Mouse (Mus musculus): Measurements from ENCODE around the gene Pola2. TPM values are rescaled to one million over a fixed set of nuclear protein-coding genes. Genes with fewer than 3 reads are reported as not detected.
A peak's percentile ranks its signal among the peaks of the same experiment; 100 is the strongest.

Pola2 gene
- total and polyA plus RNA-seq, 2 experiments from 2014 or later, result 16.7 to 21.6 TPM

- Histone ChIP-seq H3K4me3 (ENCODE audit: low read depth, low read length) (no peak overlapping the region), H3K36me3 (ENCODE audit: insufficient read depth, low read length) (no peaks in the 10 kb centered on the region), H3K4me2 (ENCODE audit: low read depth, low read length, poor library complexity, severe bottlenecking) (no peak overlapping the region), H3K4me1 (ENCODE audit: insufficient read depth, low read length) (peaks cover 5% of the 10 kb centered on the region; the same call in 1 of the 2 replicates), H3K27me3 (ENCODE audit: insufficient read depth, low read length) (no peaks in the 10 kb centered on the region), H3K27ac (ENCODE audit: low read depth, low read length) (no peak overlapping the region), H3K9ac (replicated peaks; ENCODE audit: low read length, poor library complexity, severe bottlenecking) (no peak overlapping the region), H3K9me3 (ENCODE audit: low read length) (no peaks in the 10 kb centered on the region)
- 71% methylated on average over 5 of the region's 5 CpGs for WGBS
- TF ChIP-seq CTCF (IDR thresholded peaks at IDR 0.05), result no peak
- no peak for DNase-seq (ENCODE audit: low spot score)
- ATAC-seq (ENCODE audit: low FRiP score), result no peak
Measured at GRCm38 (mm10) chr19:5939715-5940114, 24.3 kb downstream of the Pola2 start.

DNA sequence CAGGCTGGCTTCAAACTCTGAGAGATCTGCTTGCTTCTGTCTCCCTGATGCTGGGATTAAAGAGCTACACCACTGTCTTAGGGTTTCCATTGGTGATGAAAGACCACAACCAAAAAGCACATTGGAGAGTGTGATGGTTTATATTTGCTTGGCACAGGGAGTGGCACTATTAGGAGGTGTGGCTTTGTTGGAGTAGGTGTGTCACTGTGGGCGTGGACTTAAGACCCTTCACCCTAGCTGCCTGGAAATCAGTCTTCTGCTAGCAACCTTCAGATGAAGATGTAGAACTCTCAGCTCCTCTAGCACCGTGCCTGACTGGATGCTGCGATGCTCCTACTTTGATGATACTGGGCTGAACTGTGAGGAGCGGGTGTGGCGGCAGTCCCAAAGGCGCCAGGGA lies 25.5 kb downstream of the Pola2 start:
- H3K9me3 ChIP-seq (ENCODE audit: low read length), result no peaks in the 10 kb centered on the region
- no peak overlapping the region for H3K9ac ChIP-seq (replicated peaks; ENCODE audit: low read length, poor library complexity, severe bottlenecking)
- H3K4me1 ChIP-seq (ENCODE audit: insufficient read depth, low read length), result peaks cover 5% of the 10 kb centered on the region; the same call in 1 of the 2 replicates
- DNase-seq (ENCODE audit: low spot score) (no peak), ATAC-seq (ENCODE audit: low FRiP score) (no peak)
- no peak for TF ChIP-seq CTCF (IDR thresholded peaks at IDR 0.05)
- H3K27me3 ChIP-seq (ENCODE audit: insufficient read depth, low read length), result no peaks in the 10 kb centered on the region
- no peak overlapping the region for H3K4me2 ChIP-seq (ENCODE audit: low read depth, low read length, poor library complexity, severe bottlenecking)
- no peak overlapping the region for H3K27ac ChIP-seq (ENCODE audit: low read depth, low read length)
- 85% methylated on average over 6 of the region's 6 CpGs for WGBS
- H3K4me3 ChIP-seq (ENCODE audit: low read depth, low read length), result no peak overlapping the region
- no peaks in the 10 kb centered on the region for H3K36me3 ChIP-seq (ENCODE audit: insufficient read depth, low read length)

- no peak for TF ChIP-seq CTCF (IDR thresholded peaks at IDR 0.05)
- H3K4me1 ChIP-seq (ENCODE audit: insufficient read depth, low read length), result peaks cover 5% of the 10 kb centered on the region; the same call in 1 of the 2 replicates
- no peak for ATAC-seq (ENCODE audit: low FRiP score)
- WGBS, result 9% methylated on average over 14 of the region's 14 CpGs
- no peaks in the 10 kb centered on the region for H3K27me3 ChIP-seq (ENCODE audit: insufficient read depth, low read length)
- H3K4me2 ChIP-seq (ENCODE audit: low read depth, low read length, poor library complexity, severe bottlenecking), result peak overlapping the region; percentile 39
- DNase-seq (ENCODE audit: low spot score), result peak; percentile 55
- no peak overlapping the region for H3K4me3 ChIP-seq (ENCODE audit: low read depth, low read length)
- no peaks in the 10 kb centered on the region for H3K36me3 ChIP-seq (ENCODE audit: insufficient read depth, low read length)
- H3K27ac ChIP-seq (ENCODE audit: low read depth, low read length), result 0 out of 2 replicates have a peak overlapping the region, but pooled peaks have one; percentile 18
- no peaks in the 10 kb centered on the region for H3K9me3 ChIP-seq (ENCODE audit: low read length)
- 0 out of 2 replicates have a peak overlapping the region, but pooled peaks have one; percentile 13 for H3K9ac ChIP-seq (replicated peaks; ENCODE audit: low read length, poor library complexity, severe bottlenecking)
Measured at GRCm38 (mm10) chr19:5937836-5938406, 26.1 kb downstream of the Pola2 start.

DNA sequence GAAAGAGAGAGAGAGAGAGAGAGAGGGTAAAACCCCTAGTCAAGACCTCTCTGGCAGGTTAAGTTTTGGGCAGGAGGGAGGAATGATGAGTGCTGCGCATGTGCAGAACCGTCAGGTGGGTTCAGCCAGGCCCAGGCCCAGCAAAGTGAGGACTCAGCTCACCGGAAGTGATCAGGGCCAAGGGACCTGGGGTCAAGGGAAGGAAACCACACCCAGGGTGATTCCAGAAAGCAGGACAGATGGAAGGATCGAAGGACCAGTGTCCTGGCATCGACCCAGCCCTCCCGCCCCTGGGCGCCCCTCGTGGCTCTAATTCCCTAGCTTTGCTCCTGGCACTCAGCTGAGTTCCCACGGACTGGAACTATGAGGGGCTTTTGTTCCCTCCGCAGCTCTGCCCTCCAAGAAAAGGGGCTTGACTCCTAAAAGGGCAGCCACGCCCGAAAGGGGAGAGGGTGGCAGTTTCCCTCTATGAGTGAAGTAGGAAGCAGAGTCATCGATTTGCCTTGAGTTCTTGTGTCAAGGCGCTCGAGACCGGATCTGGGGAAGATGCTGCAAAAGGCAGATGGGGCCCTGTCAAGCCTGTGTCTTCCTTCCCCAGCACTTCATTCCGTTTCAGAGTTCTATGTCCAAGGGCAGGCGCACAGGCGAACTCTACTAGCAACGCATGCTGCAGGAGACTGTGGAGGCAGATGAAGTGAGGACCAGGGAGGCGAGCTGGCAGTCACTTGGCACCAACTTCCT lies 26.7 kb downstream of the Pola2 start:
- Histone ChIP-seq H3K27me3 (ENCODE audit: insufficient read depth, low read length) (no peaks in the 10 kb centered on the region), H3K36me3 (ENCODE audit: insufficient read depth, low read length) (no peaks in the 10 kb centered on the region), H3K27ac (ENCODE audit: low read depth, low read length) (0 out of 2 replicates have a peak overlapping the region, but pooled peaks have one; percentile 18), H3K9me3 (ENCODE audit: low read length) (no peaks in the 10 kb centered on the region), H3K4me2 (ENCODE audit: low read depth, low read length, poor library complexity, severe bottlenecking) (peak overlapping the region; percentile 39), H3K4me3 (ENCODE audit: low read depth, low read length) (no peak overlapping the region), H3K4me1 (ENCODE audit: insufficient read depth, low read length) (peaks cover 5% of the 10 kb centered on the region; the same call in 1 of the 2 replicates), H3K9ac (replicated peaks; ENCODE audit: low read length, poor library complexity, severe bottlenecking) (peak overlapping the region; percentile 29; the same call in 1 of the 2 replicates)
- 47% methylated on average over 21 of the region's 21 CpGs for WGBS
- no peak for DNase-seq (ENCODE audit: low spot score)
- no peak for TF ChIP-seq CTCF (IDR thresholded peaks at IDR 0.05)
- ATAC-seq (ENCODE audit: low FRiP score), result no peak

DNA sequence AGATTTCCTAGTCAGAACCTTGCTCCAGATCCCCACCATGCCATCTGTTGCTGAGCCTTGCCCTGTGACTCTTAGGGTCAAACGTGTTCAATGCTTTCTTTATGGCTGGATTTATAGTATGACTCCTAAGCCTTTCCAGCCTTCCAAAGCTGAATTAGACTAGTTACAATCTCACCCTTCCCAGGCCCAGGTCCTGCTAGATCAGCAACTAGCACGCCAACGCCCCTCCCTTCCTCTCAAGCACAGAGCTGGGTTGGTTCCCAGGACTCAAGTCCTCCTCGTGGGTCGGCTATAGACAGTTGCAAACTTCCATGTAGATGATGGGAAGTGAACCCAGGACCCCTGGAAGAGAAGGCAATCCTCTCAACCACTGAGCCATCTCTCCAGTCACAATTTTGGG lies 28.3 kb downstream of the Pola2 start:
- Histone ChIP-seq H3K4me3 (ENCODE audit: low read depth, low read length) (no peak overlapping the region), H3K9ac (replicated peaks; ENCODE audit: low read length, poor library complexity, severe bottlenecking) (no peak overlapping the region), H3K27me3 (ENCODE audit: insufficient read depth, low read length) (no peaks in the 10 kb centered on the region), H3K9me3 (ENCODE audit: low read length) (no peaks in the 10 kb centered on the region), H3K36me3 (ENCODE audit: insufficient read depth, low read length) (no peaks in the 10 kb centered on the region), H3K4me1 (ENCODE audit: insufficient read depth, low read length) (peaks cover 5% of the 10 kb centered on the region; the same call in 1 of the 2 replicates), H3K27ac (ENCODE audit: low read depth, low read length) (no peak overlapping the region), H3K4me2 (ENCODE audit: low read depth, low read length, poor library complexity, severe bottlenecking) (no peak overlapping the region)
- no peak for TF ChIP-seq CTCF (IDR thresholded peaks at IDR 0.05)
- ATAC-seq (ENCODE audit: low FRiP score) (no peak), DNase-seq (ENCODE audit: low spot score) (no peak)
- WGBS, result 78% methylated on average over 5 of the region's 5 CpGs

DNA sequence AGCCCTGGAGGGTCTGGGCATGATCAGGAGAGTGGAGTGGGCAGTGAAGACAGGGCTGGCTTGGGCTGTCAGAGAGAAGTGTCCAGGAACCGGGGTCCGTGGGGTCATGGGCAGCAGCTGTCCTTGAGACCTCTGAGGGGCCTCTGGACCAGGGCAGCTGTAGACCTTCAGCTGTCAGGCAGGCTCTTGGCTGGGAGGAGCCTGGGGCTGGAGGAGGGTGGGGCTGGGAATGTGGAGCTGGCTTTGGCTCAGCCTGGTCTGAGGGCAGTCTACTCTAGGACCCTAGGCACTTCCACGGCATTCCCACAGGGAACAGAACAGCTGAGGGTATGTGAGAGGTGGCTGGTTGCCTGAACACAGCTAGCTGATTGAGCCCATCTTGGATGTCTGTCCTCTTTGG lies 28.7 kb downstream of the Pola2 start:
- Histone ChIP-seq H3K27ac (ENCODE audit: low read depth, low read length) (no peak overlapping the region), H3K4me1 (ENCODE audit: insufficient read depth, low read length) (peaks cover 5% of the 10 kb centered on the region; the same call in 1 of the 2 replicates), H3K36me3 (ENCODE audit: insufficient read depth, low read length) (no peaks in the 10 kb centered on the region), H3K4me3 (ENCODE audit: low read depth, low read length) (no peak overlapping the region), H3K9me3 (ENCODE audit: low read length) (no peaks in the 10 kb centered on the region), H3K4me2 (ENCODE audit: low read depth, low read length, poor library complexity, severe bottlenecking) (no peak overlapping the region), H3K9ac (replicated peaks; ENCODE audit: low read length, poor library complexity, severe bottlenecking) (no peak overlapping the region), H3K27me3 (ENCODE audit: insufficient read depth, low read length) (no peaks in the 10 kb centered on the region)
- no peak for TF ChIP-seq CTCF (IDR thresholded peaks at IDR 0.05)
- ATAC-seq (ENCODE audit: low FRiP score), result no peak
- WGBS, result 77% methylated on average over 3 of the region's 3 CpGs
- no peak for DNase-seq (ENCODE audit: low spot score)
